Mouse (Mus musculus): ENCODE measurements around the gene Dnajc14. TPM values are rescaled to one million over a fixed set of nuclear protein-coding genes. Genes with fewer than 3 reads are reported as not detected.
A peak's percentile ranks its signal among the peaks of the same experiment; 100 is the strongest.

Dnajc14 gene
- polyA plus RNA-seq (2016; fragmentation: Nextera tagmentation; extraction: Ambion mirVana) = 48.0 and 48.1 TPM in 2 replicates

- H3K27ac ChIP-seq = peak within 1 kb of the TSS; percentile 95
- peak within 1 kb of the TSS; percentile 89 for H3K4me3 ChIP-seq
- under 1% methylated on average over 14 of the region's 14 CpGs for WGBS
- DNase-seq (ENCODE audit: low spot score) = peak; percentile 79
- no peaks in the 10 kb centered on the region for H3K9me3 ChIP-seq
- peaks cover 49% of the 10 kb centered on the region for H3K4me1 ChIP-seq
- peaks cover 38% of the 10 kb centered on the region for H3K36me3 ChIP-seq
- no peaks in the 10 kb centered on the region for H3K27me3 ChIP-seq (ENCODE audit: insufficient read depth, poor library complexity, severe bottlenecking)
Measured at GRCm38 (mm10) chr10:128803771-128804270, at the start of gene Dnajc14. TSS of gene Dnajc14 (plus strand) at chr10:128804062.

DNA sequence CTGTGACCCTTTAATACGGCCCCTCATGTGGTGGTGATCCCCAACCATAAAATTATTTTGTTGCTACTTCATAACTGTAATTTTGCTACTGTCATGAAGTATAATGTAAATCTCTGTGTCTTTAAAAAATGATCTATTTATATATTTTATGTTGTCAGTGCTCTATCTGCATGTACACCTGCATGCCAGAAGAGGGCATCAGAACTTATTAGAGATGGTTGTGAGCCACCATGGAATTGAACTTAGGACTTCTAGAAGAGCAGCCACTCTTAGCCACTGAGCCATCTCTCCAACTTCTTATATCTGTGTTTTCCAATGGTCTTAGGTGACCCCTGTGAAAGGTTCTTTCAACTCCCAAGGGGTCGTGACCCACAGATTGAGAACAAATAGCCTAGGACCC is 31.0 kb upstream of the Dnajc14 start:
- 74% methylated on average over 2 of the region's 2 CpGs for WGBS
- H3K4me1 ChIP-seq = no peaks in the 10 kb centered on the region
- no peaks in the 10 kb centered on the region for H3K27me3 ChIP-seq (ENCODE audit: insufficient read depth, poor library complexity, severe bottlenecking)
- H3K27ac ChIP-seq = no peak overlapping the region
- no peaks in the 10 kb centered on the region for H3K9me3 ChIP-seq
- DNase-seq (ENCODE audit: low spot score) = no peak
- no peaks in the 10 kb centered on the region for H3K36me3 ChIP-seq
- H3K4me3 ChIP-seq = no peak overlapping the region

GRCm38 (mm10) chr10:128773685-128774084 is 30.2 kb upstream of the Dnajc14 start:
- WGBS = 24% methylated on average over 5 of the region's 5 CpGs
- no peak overlapping the region for H3K4me3 ChIP-seq
- H3K9me3 ChIP-seq = no peaks in the 10 kb centered on the region
- DNase-seq (ENCODE audit: low spot score) = no peak
- H3K27me3 ChIP-seq (ENCODE audit: insufficient read depth, poor library complexity, severe bottlenecking) = no peaks in the 10 kb centered on the region
- H3K36me3 ChIP-seq = no peaks in the 10 kb centered on the region
- no peak overlapping the region for H3K27ac ChIP-seq
- H3K4me1 ChIP-seq = no peaks in the 10 kb centered on the region

- Histone ChIP-seq H3K27me3 (ENCODE audit: insufficient read depth, poor library complexity, severe bottlenecking) (no peaks in the 10 kb centered on the region), H3K9me3 (no peaks in the 10 kb centered on the region), H3K4me3 (no peak overlapping the region), H3K27ac (peak overlapping the region; percentile 71), H3K36me3 (no peaks in the 10 kb centered on the region), H3K4me1 (no peaks in the 10 kb centered on the region)
- DNase-seq (ENCODE audit: low spot score) = no peak
- 85% methylated on average over 2 of the region's 2 CpGs for WGBS
Measured at GRCm38 (mm10) chr10:128778441-128778840, 25.4 kb upstream of the Dnajc14 start.

- H3K36me3 ChIP-seq = no peaks in the 10 kb centered on the region
- no peaks in the 10 kb centered on the region for H3K4me1 ChIP-seq
- whole genome bisulfite sequencing = 35% methylated on average over 8 of the region's 8 CpGs
- no peak overlapping the region for H3K4me3 ChIP-seq
- no peaks in the 10 kb centered on the region for H3K27me3 ChIP-seq (ENCODE audit: insufficient read depth, poor library complexity, severe bottlenecking)
- peak overlapping the region; percentile 71 for H3K27ac ChIP-seq
- peaks cover 6% of the 10 kb centered on the region; the same call in 1 of the 2 replicates for H3K9me3 ChIP-seq
- DNase-seq (ENCODE audit: low spot score) = no peak
Measured at GRCm38 (mm10) chr10:128779011-128779795, 24.7 kb upstream of the Dnajc14 start.

DNA sequence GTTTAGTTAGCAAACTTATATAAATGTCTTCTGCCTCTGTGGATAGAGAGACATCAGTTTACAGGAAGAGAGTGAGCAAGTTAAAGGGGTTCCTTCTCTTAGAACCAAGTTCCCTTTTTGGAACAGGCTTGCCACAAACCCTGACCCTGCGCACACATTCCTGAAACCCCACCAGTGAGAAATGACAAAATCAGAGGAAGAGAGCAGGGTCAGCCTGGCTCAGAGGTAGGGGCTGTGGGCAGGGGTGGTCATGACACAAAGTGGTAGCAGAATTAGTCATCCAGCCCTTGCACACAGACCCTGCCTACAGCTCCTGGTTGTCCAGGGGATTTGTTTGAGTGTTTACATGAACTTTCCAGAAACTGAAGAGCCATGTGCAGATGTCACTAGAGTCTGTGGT is 23.7 kb upstream of the Dnajc14 start:
- Histone ChIP-seq H3K27ac (no peak overlapping the region), H3K4me1 (no peaks in the 10 kb centered on the region), H3K36me3 (no peaks in the 10 kb centered on the region), H3K4me3 (no peak overlapping the region), H3K9me3 (peaks cover 8% of the 10 kb centered on the region; the same call in 1 of the 2 replicates), H3K27me3 (ENCODE audit: insufficient read depth, poor library complexity, severe bottlenecking) (no peaks in the 10 kb centered on the region)
- 87% methylated on average over 1 of the region's 1 CpGs for WGBS
- no peak for DNase-seq (ENCODE audit: low spot score)

DNA sequence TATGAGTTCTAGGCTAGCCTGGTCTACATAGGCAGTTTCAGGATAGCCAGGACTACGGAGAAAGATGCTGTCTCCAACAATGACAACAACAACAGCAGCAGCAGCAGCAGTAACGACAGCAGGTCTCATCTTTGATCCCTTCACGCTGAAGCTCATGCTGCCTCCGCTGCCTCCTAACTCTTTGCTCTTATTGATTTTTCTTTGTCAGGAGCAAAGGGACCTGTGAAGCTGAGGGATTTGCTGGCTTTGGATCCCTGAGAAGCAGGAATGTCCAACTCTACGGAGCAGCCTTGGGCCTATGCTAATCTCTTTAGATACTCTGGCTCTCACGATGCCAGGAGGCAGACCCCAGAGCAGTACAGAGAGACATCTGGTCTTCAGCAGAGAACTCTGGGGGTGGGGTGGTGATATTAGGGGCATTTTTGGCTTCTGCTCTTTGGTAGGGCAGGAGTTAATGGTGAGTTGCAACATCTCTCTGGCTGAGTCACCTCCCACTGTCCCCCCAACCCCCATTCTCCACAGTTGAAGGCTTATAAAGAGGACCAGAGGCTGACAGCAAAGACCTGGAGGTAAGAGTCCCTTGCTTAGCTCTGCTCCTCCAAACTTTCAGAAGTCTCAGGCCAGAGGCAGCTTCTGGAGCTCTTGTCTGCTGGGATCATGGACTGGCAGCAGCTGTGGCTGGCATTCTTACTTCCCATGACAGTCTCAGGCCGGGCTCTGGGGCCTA is 13.3 kb upstream of the Dnajc14 start, which contains the start of gene Mmp19:
Gene Mmp19, plus strand, starts transcription at position 513 of the 727 bp plus-strand sequence.
- no peak within 1 kb of the TSS for H3K27ac ChIP-seq
- WGBS = 74% methylated on average over 7 of the region's 7 CpGs
- no peak within 1 kb of the TSS for H3K4me3 ChIP-seq
- peaks cover 8% of the 10 kb centered on the region; the same call in 1 of the 2 replicates for H3K4me1 ChIP-seq
- H3K9me3 ChIP-seq = no peaks in the 10 kb centered on the region
- H3K27me3 ChIP-seq (ENCODE audit: insufficient read depth, poor library complexity, severe bottlenecking) = no peaks in the 10 kb centered on the region
- no peak for DNase-seq (ENCODE audit: low spot score)
- H3K36me3 ChIP-seq = no peaks in the 10 kb centered on the region

DNA sequence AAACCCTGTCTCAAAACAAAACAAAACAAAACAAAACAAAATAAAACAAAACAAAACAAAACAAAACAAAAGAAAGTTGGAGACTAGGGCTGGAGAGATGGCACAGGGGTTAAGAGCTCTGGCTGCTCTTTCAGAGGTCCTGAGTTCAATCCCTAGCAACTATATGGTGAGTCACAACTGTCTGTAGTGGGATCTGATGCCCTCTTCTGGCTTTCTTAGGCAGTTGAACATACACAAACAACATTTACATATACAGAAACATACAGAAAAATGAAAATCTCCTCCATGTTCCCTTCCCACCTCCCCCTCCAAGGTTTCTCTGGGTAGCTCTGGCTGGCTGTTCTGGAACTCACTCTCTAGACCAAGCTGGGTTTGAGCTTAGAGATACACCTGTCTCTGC is 11.8 kb upstream of the Dnajc14 start:
- peaks cover 8% of the 10 kb centered on the region; the same call in 1 of the 2 replicates for H3K4me1 ChIP-seq
- no peaks in the 10 kb centered on the region for H3K27me3 ChIP-seq (ENCODE audit: insufficient read depth, poor library complexity, severe bottlenecking)
- H3K36me3 ChIP-seq = no peaks in the 10 kb centered on the region
- H3K9me3 ChIP-seq = no peaks in the 10 kb centered on the region
- H3K27ac ChIP-seq = no peak overlapping the region
- H3K4me3 ChIP-seq = no peak overlapping the region
- DNase-seq (ENCODE audit: low spot score) = no peak

DNA sequence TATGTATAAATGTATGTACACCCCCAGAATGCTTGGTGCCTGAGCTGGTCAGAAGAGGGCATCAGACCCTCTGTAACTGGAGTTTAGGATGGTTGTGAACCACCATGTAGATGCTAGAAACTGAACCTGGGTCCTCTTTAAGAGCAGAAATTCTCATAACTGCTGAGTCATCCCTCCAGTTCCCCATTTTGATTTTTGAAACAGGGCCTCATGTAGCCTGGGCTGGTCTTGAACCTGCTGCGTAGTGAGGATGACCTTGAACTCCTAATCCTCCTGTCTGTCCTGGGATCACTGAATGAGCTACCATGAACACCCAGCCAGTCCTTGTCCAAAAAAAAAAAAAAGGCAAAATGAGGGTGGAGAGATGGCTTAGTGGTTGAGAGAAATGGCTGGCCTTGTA is 10.6 kb upstream of the Dnajc14 start:
- 97% methylated on average over 1 of the region's 1 CpGs for WGBS

GRCm38 (mm10) chr10:128794391-128794790 is 9.5 kb upstream of the Dnajc14 start:
- no peak for DNase-seq (ENCODE audit: low spot score)
- WGBS = 82% methylated on average over 5 of the region's 5 CpGs
- Histone ChIP-seq H3K27me3 (ENCODE audit: insufficient read depth, poor library complexity, severe bottlenecking) (no peaks in the 10 kb centered on the region), H3K9me3 (no peaks in the 10 kb centered on the region), H3K27ac (0 out of 2 replicates have a peak overlapping the region, but pooled peaks have one; percentile 13), H3K4me3 (no peak overlapping the region), H3K4me1 (peaks cover 8% of the 10 kb centered on the region; the same call in 1 of the 2 replicates), H3K36me3 (peaks cover 2% of the 10 kb centered on the region; the same call in 1 of the 2 replicates)

More for the DNA sequence above, 10.6 kb upstream of the Dnajc14 start:
- H3K9me3 ChIP-seq = no peaks in the 10 kb centered on the region
- no peak for DNase-seq (ENCODE audit: low spot score)
- H3K4me1 ChIP-seq = peaks cover 8% of the 10 kb centered on the region; the same call in 1 of the 2 replicates
- no peaks in the 10 kb centered on the region for H3K27me3 ChIP-seq (ENCODE audit: insufficient read depth, poor library complexity, severe bottlenecking)
- H3K36me3 ChIP-seq = no peaks in the 10 kb centered on the region
- no peak overlapping the region for H3K4me3 ChIP-seq
- H3K27ac ChIP-seq = no peak overlapping the region

DNA sequence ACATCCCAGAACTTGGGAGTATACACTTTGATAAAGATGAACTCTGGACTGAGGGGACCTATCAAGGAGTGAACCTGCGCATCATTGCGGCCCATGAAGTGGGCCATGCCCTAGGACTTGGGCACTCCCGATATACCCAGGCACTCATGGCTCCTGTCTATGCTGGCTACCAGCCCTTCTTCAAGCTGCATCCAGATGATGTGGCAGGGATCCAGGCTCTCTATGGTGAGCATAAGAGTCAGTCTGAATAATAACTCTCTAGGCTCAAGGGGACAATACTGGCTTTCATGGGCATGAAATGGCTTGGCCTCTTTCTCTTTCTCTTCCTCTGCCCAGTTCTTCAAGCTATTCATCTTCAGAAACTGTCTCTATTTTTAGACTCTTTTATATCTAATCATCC is 8.3 kb upstream of the Dnajc14 start:
- 93% methylated on average over 3 of the region's 3 CpGs for WGBS
- peaks cover 7% of the 10 kb centered on the region; the same call in 1 of the 2 replicates for H3K36me3 ChIP-seq
- no peak for DNase-seq (ENCODE audit: low spot score)
- no peak overlapping the region for H3K4me3 ChIP-seq
- no peaks in the 10 kb centered on the region for H3K27me3 ChIP-seq (ENCODE audit: insufficient read depth, poor library complexity, severe bottlenecking)
- H3K9me3 ChIP-seq = no peaks in the 10 kb centered on the region
- H3K4me1 ChIP-seq = peaks cover 8% of the 10 kb centered on the region; the same call in 1 of the 2 replicates
- no peak overlapping the region for H3K27ac ChIP-seq

GRCm38 (mm10) chr10:128798676-128799075 is 5.2 kb upstream of the Dnajc14 start:
- Histone ChIP-seq H3K9me3 (no peaks in the 10 kb centered on the region), H3K4me3 (no peak overlapping the region), H3K36me3 (peaks cover 24% of the 10 kb centered on the region), H3K27me3 (ENCODE audit: insufficient read depth, poor library complexity, severe bottlenecking) (no peaks in the 10 kb centered on the region), H3K4me1 (peaks cover 25% of the 10 kb centered on the region), H3K27ac (no peak overlapping the region)
- 94% methylated on average over 8 of the region's 8 CpGs for WGBS
- DNase-seq (ENCODE audit: low spot score) = no peak
